Mouse (Mus musculus): ENCODE results near the gene Ermp1. TPM values are rescaled to one million over a fixed set of nuclear protein-coding genes. Genes with fewer than 3 reads are reported as not detected.

Gene Ermp1
- polyA plus RNA-seq (2015; fragmentation: Nextera tagmentation; extraction: Ambion mirVana), result 7.6 and 7.9 TPM in 2 replicates

DNA sequence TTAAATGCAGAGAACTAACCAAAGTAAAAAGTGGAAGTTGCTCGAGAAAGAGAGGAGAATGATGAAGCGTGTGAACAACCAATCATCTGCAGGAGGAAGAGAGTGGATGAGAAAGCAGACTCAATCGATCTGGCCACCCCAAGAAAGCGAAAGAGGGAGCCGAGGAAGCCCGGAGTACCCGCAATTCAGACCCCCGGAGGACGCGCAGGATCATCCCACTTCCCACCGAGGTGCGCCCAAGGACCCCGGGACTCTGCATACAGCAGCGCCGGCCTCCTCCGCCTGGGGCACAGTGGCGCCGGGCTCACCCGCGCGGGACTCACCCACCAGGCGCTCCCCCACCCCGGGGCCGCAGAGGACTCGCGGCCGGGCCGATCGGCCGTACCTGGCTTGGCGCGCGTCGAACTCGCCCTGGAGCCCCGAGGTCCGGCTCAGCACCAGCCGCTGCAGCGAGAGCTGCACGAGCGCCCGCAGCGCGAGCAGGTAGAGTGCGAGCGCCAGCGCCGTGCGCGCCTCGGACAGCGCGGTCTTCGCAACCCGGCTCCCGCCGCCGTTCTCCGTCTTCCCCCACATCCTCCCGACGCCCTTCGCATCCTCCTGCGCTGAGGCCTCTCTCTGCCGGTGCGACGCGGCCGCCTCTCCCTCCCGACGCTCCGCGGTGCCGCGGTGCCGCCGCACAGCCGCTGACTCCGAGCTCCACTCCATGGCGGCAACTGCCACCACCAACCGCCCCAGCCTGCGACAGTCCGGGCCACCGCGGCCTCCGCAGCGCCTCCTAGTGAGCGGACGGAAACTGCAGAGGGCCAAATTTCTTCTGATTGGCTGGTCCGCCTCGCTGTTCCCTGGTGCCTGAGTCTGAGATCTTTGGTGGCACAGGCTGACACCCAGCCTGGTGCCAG lies at the start of gene Ermp1:
Gene Ermp1 (minus strand): TSS at position 765 of the 899 bp plus-strand sequence.
- Histone ChIP-seq H3K36me3 (peaks cover 4% of the 10 kb centered on the region; the same call in 1 of the 2 replicates), H3K4me1 (replicated peaks) (0 out of 2 replicates have a peak, but pooled peaks cover 4% of the 10 kb centered on the region), H3K27me3 (no peaks in the 10 kb centered on the region), H3K4me3 (replicated peaks) (peak within 1 kb of the TSS; percentile 66), H3K9ac (replicated peaks) (peak within 1 kb of the TSS; percentile 87), H3K27ac (peak within 1 kb of the TSS; percentile 93), H3K4me2 (replicated peaks) (peak within 1 kb of the TSS; percentile 65), H3K9me3 (no peaks in the 10 kb centered on the region)
- under 1% methylated on average over 88 of the region's 90 CpGs for WGBS
- peak; percentile 98 for ATAC-seq

DNA sequence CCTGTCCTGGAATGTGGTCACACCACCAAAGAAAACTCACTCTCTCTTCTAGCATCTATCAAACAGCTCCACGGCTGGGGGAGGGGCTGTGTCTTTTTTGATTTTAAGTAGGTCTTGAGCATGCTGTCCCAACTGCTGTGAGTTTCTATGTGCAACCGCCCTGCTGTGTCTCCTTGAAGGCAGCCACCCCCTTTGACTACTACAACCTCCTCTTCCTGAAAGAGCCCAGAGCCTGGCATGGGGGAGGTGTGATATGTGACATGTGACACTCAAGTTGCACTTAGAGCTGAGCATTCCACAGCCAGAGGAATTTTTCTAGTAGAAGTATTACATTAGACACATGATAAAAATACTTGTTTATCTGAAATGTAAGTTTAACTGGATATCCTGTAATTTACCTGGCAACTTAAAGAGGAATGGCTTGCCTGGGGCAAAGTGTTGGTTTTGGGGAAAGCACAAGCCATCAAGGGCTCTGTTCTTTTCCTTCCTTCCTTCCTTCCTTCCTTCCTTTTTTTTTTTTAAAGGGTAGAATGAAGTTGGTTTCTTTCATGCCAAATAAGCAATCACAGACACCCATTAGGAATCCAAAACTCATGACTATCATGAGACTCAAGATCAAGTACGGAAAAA lies 49.1 kb upstream of the Ermp1 start, which contains the start of gene Mlana:
Gene Mlana (plus strand): TSS at position 580 of the 630 bp plus-strand sequence.
- Histone ChIP-seq H3K36me3 (no peaks in the 10 kb centered on the region), H3K4me1 (replicated peaks) (no peaks in the 10 kb centered on the region), H3K4me2 (replicated peaks) (no peak within 1 kb of the TSS), H3K4me3 (replicated peaks) (no peak within 1 kb of the TSS), H3K9ac (replicated peaks) (no peak within 1 kb of the TSS), H3K27me3 (no peaks in the 10 kb centered on the region), H3K27ac (no peak within 1 kb of the TSS), H3K9me3 (no peaks in the 10 kb centered on the region)
- 53% methylated on average over 3 of the region's 3 CpGs for WGBS
- ATAC-seq, result no peak

DNA sequence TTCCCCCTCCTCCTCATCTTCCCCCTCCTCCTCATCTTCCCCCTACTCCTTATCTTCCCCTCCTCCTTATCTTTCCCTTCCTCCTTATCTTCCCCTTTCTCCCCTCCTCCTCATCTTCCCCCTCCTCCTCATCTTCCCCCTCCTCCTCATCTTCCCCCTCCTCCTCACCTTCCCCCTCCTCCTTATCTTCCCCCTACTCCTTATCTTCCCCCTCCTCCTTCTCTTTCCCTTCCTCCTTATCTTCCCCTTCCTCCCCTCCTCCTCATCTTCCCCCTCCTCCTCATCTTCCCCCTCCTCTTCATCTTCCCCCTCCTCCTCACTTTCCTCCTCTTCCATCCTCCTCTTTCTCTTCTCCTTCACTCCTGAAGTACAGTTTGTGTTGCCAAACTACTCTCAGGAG lies 48.6 kb upstream of the Ermp1 start:
- H3K4me3 ChIP-seq (replicated peaks), result no peak overlapping the region
- no peaks in the 10 kb centered on the region for H3K9me3 ChIP-seq
- no peak overlapping the region for H3K4me2 ChIP-seq (replicated peaks)
- H3K4me1 ChIP-seq (replicated peaks), result no peaks in the 10 kb centered on the region
- H3K27ac ChIP-seq, result no peak overlapping the region
- ATAC-seq, result no peak
- H3K9ac ChIP-seq (replicated peaks), result no peak overlapping the region
- no peaks in the 10 kb centered on the region for H3K36me3 ChIP-seq
- H3K27me3 ChIP-seq, result no peaks in the 10 kb centered on the region

DNA sequence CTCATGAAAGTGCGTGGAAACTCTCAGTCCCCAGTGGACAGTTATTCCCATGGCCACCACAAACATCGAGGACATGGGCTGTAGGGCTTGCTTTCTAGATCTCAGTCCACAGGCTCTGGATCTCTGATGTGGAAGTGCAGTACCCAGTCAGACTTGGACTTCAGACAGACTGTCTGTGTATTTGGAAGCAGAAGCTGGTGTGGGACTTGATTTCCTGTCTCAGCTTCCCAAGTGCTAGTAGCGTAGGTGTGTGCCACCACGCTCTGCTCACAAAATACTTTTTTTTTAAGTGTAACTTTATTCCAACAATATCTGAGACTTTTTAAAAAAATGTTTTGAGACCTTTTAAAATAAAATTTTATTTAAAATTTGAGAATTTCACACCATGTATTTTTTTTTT lies 48.1 kb upstream of the Ermp1 start:
- Histone ChIP-seq H3K9me3 (no peaks in the 10 kb centered on the region), H3K27me3 (no peaks in the 10 kb centered on the region), H3K36me3 (no peaks in the 10 kb centered on the region), H3K27ac (no peak overlapping the region), H3K4me3 (replicated peaks) (no peak overlapping the region), H3K4me1 (replicated peaks) (no peaks in the 10 kb centered on the region), H3K9ac (replicated peaks) (no peak overlapping the region), H3K4me2 (replicated peaks) (no peak overlapping the region)
- ATAC-seq, result no peak
- WGBS, result 98% methylated on average over 4 of the region's 4 CpGs

DNA sequence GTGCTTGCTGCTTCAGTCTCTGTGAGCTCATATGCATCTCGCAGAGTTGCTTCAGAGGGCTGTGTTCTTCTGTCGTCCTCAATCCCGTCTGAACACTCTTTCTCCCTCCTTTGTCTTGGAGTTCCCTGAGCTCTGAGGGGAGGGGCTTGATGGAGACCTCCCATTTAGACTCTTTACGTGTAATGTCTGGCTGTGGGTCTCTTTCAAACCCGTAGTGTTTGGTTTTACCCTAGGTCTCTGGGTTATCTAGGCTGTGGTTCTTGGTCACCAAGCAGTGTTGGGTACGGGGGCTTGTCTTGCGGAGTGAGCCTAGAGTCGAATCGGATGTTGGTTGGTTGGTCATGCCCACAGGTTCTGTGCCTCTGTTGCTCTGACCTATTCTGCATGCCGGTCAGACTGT lies 46.9 kb upstream of the Ermp1 start:
- no peaks in the 10 kb centered on the region for H3K9me3 ChIP-seq
- H3K36me3 ChIP-seq, result no peaks in the 10 kb centered on the region
- ATAC-seq, result no peak
- no peak overlapping the region for H3K4me3 ChIP-seq (replicated peaks)
- H3K27ac ChIP-seq, result no peak overlapping the region
- no peak overlapping the region for H3K4me2 ChIP-seq (replicated peaks)
- no peak overlapping the region for H3K9ac ChIP-seq (replicated peaks)
- no peaks in the 10 kb centered on the region for H3K27me3 ChIP-seq
- 82% methylated on average over 10 of the region's 10 CpGs for WGBS
- H3K4me1 ChIP-seq (replicated peaks), result no peaks in the 10 kb centered on the region

DNA sequence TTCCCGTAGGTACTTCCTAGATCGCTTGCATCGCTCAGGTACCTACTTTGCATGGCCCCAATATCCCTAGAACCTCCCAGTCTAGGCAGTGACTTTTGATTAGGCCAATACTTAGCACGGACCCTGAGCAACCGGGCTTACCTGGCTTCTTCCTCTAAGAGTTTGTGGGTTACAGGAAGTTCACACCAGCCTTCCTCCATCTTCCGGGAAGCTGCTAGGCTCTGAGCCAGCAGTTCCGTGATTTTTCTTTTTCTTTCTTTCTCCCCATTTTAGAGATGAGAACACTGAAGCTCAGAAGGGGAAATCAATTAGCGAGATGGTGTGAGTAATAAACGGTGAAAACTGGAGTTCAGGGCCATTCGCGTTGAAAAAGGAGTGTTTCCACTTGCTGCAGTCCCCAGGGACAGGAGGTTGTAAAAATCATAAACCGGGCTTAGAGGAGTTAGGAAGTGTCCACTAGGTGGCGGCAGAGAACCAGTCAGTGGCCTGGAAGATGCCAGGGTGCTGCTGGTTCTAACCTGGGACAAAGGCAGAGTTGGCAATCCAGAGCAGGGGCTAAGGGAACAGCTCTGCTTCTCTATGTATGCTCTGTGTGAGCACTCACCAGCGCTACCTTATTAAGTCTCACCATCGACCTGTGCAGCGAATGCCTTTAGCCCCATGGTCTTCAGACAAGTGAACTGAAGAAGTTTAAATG lies 35.8 kb upstream of the Ermp1 start:
- Histone ChIP-seq H3K4me3 (replicated peaks) (no peak overlapping the region), H3K4me2 (replicated peaks) (no peak overlapping the region), H3K27me3 (no peaks in the 10 kb centered on the region), H3K36me3 (no peaks in the 10 kb centered on the region), H3K27ac (no peak overlapping the region), H3K4me1 (replicated peaks) (no peaks in the 10 kb centered on the region), H3K9ac (replicated peaks) (no peak overlapping the region), H3K9me3 (peaks cover 5% of the 10 kb centered on the region)
- ATAC-seq, result peak; percentile 66; the same call in 1 of the 2 replicates
- 52% methylated on average over 16 of the region's 16 CpGs for whole genome bisulfite sequencing

- WGBS, result 86% methylated on average over 13 of the region's 13 CpGs
- Histone ChIP-seq H3K4me2 (replicated peaks) (no peak overlapping the region), H3K9me3 (peaks cover 5% of the 10 kb centered on the region), H3K36me3 (no peaks in the 10 kb centered on the region), H3K27me3 (no peaks in the 10 kb centered on the region), H3K27ac (no peak overlapping the region), H3K4me1 (replicated peaks) (no peaks in the 10 kb centered on the region), H3K4me3 (replicated peaks) (no peak overlapping the region), H3K9ac (replicated peaks) (no peak overlapping the region)
- ATAC-seq, result no peak
Measured at GRCm38 (mm10) chr19:29680182-29681152, 32.3 kb upstream of the Ermp1 start.

DNA sequence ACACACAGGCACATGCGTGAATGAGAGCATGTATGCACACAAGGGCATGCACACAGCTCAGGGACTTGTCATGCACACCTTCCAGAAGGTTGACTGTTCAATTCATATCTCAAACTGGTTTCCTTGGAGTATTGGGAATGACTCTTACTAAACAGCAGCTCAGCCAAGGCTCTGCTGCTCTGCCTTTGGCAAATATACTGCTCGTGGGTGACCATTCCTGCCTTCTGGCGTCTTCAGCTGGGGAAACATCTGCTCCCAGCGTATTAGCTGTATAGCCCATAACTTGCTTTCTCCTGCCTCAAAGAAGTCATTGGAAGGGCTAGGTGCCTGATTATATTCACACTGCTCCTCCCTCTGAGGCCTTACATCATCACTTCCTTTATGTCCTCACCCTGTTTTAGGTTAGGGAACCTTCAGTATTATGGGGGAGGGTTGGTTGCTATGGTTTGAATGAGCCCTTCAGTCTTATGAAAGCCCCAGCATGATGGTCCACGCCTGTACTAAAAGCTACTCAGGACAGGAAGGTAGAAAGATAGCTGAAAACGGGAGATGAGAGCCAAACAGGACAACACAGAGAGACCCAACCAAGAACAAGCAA lies 30.1 kb upstream of the Ermp1 start:
- H3K4me1 ChIP-seq (replicated peaks), result no peaks in the 10 kb centered on the region

DNA sequence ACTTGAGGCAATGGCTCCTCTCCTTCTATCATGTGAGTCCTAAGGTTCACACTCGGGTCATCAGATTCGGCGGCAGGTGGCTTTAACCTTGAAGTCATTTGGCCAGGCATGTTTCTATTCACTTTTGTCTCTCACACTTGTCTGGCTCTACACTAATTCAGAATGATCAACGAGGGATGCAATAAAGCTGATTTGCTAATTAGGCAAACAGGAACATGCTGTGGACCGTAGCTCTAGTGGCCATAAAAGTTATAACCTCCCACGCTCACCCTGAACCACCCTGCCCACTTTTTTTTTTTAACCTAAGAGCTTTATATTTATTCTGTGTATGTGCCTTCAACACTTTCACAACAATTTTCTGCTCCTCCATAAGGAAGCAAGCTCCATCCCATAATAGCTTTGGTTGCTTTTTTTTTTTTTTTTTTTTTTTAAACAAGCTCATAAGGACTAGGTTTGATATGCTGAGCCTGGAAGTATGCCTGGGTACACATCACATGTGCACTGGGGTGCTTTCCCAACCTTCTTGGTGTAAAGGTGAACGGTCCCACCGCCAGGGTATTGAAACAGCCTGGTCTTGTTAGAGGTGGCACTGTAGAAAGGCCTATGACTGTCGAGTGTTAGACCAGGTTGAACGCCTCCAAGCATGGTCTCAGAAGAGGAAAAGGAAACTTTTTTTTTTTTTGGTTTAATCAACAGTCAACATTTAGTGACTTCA lies 28.4 kb upstream of the Ermp1 start:
- 84% methylated on average over 10 of the region's 10 CpGs for WGBS
- no peak overlapping the region for H3K27ac ChIP-seq
- no peak overlapping the region for H3K4me3 ChIP-seq (replicated peaks)
- H3K9me3 ChIP-seq, result no peaks in the 10 kb centered on the region
- H3K4me2 ChIP-seq (replicated peaks), result no peak overlapping the region
- no peak for ATAC-seq
- H3K9ac ChIP-seq (replicated peaks), result no peak overlapping the region
- no peaks in the 10 kb centered on the region for H3K36me3 ChIP-seq
- H3K27me3 ChIP-seq, result no peaks in the 10 kb centered on the region
- H3K4me1 ChIP-seq (replicated peaks), result no peaks in the 10 kb centered on the region

More for the DNA sequence above, 30.1 kb upstream of the Ermp1 start:
- Histone ChIP-seq H3K27ac (no peak overlapping the region), H3K36me3 (no peaks in the 10 kb centered on the region), H3K4me2 (replicated peaks) (no peak overlapping the region), H3K4me3 (replicated peaks) (no peak overlapping the region), H3K27me3 (no peaks in the 10 kb centered on the region), H3K9ac (replicated peaks) (no peak overlapping the region), H3K9me3 (no peaks in the 10 kb centered on the region)
- no peak for ATAC-seq
- WGBS, result 88% methylated on average over 6 of the region's 6 CpGs

- Histone ChIP-seq H3K4me3 (replicated peaks) (no peak overlapping the region), H3K4me1 (replicated peaks) (no peaks in the 10 kb centered on the region), H3K9me3 (no peaks in the 10 kb centered on the region), H3K27me3 (no peaks in the 10 kb centered on the region), H3K36me3 (no peaks in the 10 kb centered on the region), H3K27ac (no peak overlapping the region), H3K4me2 (replicated peaks) (no peak overlapping the region), H3K9ac (replicated peaks) (no peak overlapping the region)
- ATAC-seq, result no peak
- WGBS, result 72% methylated on average over 9 of the region's 9 CpGs
Measured at GRCm38 (mm10) chr19:29675562-29676078, 27.4 kb upstream of the Ermp1 start.
